Mouse (Mus musculus): ENCODE results near the gene Ankrd11. TPM values are rescaled to one million over a fixed set of nuclear protein-coding genes. Genes with fewer than 3 reads are reported as not detected.
A peak's percentile ranks its signal among the peaks of the same experiment; 100 is the strongest.

Gene Ankrd11
- polyA plus RNA-seq, 1 experiment: 67.5 TPM

- WGBS: 74% methylated on average over 13 of the region's 13 CpGs
- no peak for TF ChIP-seq POLR2A (IDR thresholded peaks at IDR 0.05; ENCODE audit: borderline replicate concordance, extremely low read depth, low read depth, low read length)
- no peak for TF ChIP-seq CTCF (IDR thresholded peaks at IDR 0.05; ENCODE audit: insufficient read depth, low read length)
- no peak for DNase-seq
- no peaks in the 10 kb centered on the region for H3K4me1 ChIP-seq (ENCODE audit: control insufficient read depth, insufficient read depth, low read length)
- no peak overlapping the region for H3K4me3 ChIP-seq (replicated peaks; ENCODE audit: extremely low read depth, low read depth, low read length)
Measured at GRCm38 (mm10) chr8:122836696-122837095, 205.4 kb downstream of the Ankrd11 start.

- Histone ChIP-seq H3K4me1 (ENCODE audit: control insufficient read depth, insufficient read depth, low read length) (no peaks in the 10 kb centered on the region), H3K4me3 (replicated peaks; ENCODE audit: extremely low read depth, low read depth, low read length) (no peak overlapping the region)
- TF ChIP-seq CTCF (IDR thresholded peaks at IDR 0.05; ENCODE audit: insufficient read depth, low read length) (no peak), POLR2A (IDR thresholded peaks at IDR 0.05; ENCODE audit: borderline replicate concordance, extremely low read depth, low read depth, low read length) (no peak)
- no peak for DNase-seq
- WGBS: 80% methylated on average over 12 of the region's 12 CpGs
Measured at GRCm38 (mm10) chr8:122836199-122836598, 205.9 kb downstream of the Ankrd11 start.

DNA sequence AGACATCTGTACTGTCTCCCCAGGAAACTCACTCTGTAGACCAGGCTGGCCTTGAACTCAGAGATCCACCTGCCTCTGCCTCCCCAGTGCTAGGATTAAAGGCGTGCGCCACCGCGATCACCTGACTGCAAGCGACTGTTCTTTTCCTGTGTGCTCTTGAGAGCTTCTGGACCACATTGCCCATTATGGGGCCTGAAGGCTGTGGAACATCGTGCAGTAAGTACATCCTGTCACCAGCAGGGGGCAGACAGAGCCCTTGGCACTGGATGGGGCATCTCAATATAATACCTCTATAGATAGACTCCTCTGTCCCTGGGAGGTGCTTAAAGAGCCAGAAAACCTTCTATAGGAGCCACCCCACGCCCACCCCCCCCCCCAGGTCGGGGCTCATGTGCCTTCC lies 207.1 kb downstream of the Ankrd11 start:
- TF ChIP-seq CTCF (IDR thresholded peaks at IDR 0.05; ENCODE audit: insufficient read depth, low read length): peak; percentile 95
- no peak for TF ChIP-seq POLR2A (IDR thresholded peaks at IDR 0.05; ENCODE audit: borderline replicate concordance, extremely low read depth, low read depth, low read length)
- Histone ChIP-seq H3K4me3 (replicated peaks; ENCODE audit: extremely low read depth, low read depth, low read length) (no peak overlapping the region), H3K4me1 (ENCODE audit: control insufficient read depth, insufficient read depth, low read length) (no peaks in the 10 kb centered on the region)
- 27% methylated on average over 8 of the region's 8 CpGs for WGBS
- DNase-seq: peak; percentile 63

DNA sequence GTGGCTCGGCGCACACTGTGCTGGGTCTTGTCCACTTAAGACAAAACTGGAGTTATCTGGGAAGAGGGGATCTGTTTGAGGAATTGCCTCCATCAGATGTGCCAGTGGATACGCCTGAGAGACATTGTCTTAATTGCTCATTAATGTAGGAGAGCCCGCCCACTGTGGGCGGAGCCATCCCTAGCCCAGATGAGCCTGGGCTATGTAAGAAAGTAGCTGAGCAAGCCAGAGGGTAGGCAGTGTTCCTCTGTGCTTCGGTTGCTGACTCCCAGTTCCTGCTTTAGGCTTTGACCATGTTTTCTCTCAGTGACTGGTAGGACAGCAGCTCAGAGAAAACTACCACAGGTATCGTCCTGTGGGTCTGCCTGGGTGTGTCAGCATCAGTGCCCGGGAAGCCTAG lies 207.7 kb downstream of the Ankrd11 start:
- 82% methylated on average over 8 of the region's 8 CpGs for WGBS
- TF ChIP-seq CTCF (IDR thresholded peaks at IDR 0.05; ENCODE audit: insufficient read depth, low read length) (no peak), POLR2A (IDR thresholded peaks at IDR 0.05; ENCODE audit: borderline replicate concordance, extremely low read depth, low read depth, low read length) (no peak)
- no peak for DNase-seq
- no peak overlapping the region for H3K4me3 ChIP-seq (replicated peaks; ENCODE audit: extremely low read depth, low read depth, low read length)
- no peaks in the 10 kb centered on the region for H3K4me1 ChIP-seq (ENCODE audit: control insufficient read depth, insufficient read depth, low read length)

Other genes with a start within 250 kb of the Ankrd11 start
- 0.03 and 0.37 TPM in 2 replicates for gene Cdh15, start 194.3 kb downstream of the Ankrd11 start, polyA plus RNA-seq (2012; rRNA removed)
- 71.1 and 85.5 TPM in 2 replicates for gene Spg7, start 20.7 kb upstream of the Ankrd11 start, polyA plus RNA-seq (2012; rRNA removed)
- 1,500 and 2,209 TPM in 2 replicates for gene Rpl13, start 60.1 kb upstream of the Ankrd11 start, polyA plus RNA-seq (2012; rRNA removed)
- 1.3 and 1.7 TPM in 2 replicates for gene Cpne7, start 75.1 kb upstream of the Ankrd11 start, polyA plus RNA-seq (2012; rRNA removed)
- 35.3 and 45.2 TPM in 2 replicates for gene Sult5a1, start 116.0 kb upstream of the Ankrd11 start, polyA plus RNA-seq (2012; rRNA removed)
- gene Dpep1, start 144.0 kb upstream of the Ankrd11 start, polyA plus RNA-seq (2012; rRNA removed): 210 and 267 TPM in 2 replicates
- 73.2 and 99.8 TPM in 2 replicates for gene Chmp1a, start 170.5 kb upstream of the Ankrd11 start, polyA plus RNA-seq (2012; rRNA removed)
- 2.8 and 3.1 TPM in 2 replicates for gene Spata33, start 170.6 kb upstream of the Ankrd11 start, polyA plus RNA-seq (2012; rRNA removed)
- 48.5 and 60.3 TPM in 2 replicates for gene Cdk10, start 182.6 kb upstream of the Ankrd11 start, polyA plus RNA-seq (2012; rRNA removed)
- gene Spata2l, start 194.0 kb upstream of the Ankrd11 start, polyA plus RNA-seq (2012; rRNA removed): 8.3 and 9.6 TPM in 2 replicates
- gene Zfp276, start 211.9 kb upstream of the Ankrd11 start, polyA plus RNA-seq (2012; rRNA removed): 34.1 and 37.8 TPM in 2 replicates
- gene Vps9d1, start 212.1 kb upstream of the Ankrd11 start, polyA plus RNA-seq (2012; rRNA removed): 83.9 and 94.4 TPM in 2 replicates